Mouse (Mus musculus) cerebellum, adult 11-12 months (tissue): Measurements from ENCODE around the gene Gpatch2l.
A peak's percentile ranks its signal among the peaks of the same experiment; 100 is the strongest.

Experiments
- DNase-seq: peaks from one replicate; pipeline ENCODE4 v3.0.0; 2022

Gene Gpatch2l

DNA sequence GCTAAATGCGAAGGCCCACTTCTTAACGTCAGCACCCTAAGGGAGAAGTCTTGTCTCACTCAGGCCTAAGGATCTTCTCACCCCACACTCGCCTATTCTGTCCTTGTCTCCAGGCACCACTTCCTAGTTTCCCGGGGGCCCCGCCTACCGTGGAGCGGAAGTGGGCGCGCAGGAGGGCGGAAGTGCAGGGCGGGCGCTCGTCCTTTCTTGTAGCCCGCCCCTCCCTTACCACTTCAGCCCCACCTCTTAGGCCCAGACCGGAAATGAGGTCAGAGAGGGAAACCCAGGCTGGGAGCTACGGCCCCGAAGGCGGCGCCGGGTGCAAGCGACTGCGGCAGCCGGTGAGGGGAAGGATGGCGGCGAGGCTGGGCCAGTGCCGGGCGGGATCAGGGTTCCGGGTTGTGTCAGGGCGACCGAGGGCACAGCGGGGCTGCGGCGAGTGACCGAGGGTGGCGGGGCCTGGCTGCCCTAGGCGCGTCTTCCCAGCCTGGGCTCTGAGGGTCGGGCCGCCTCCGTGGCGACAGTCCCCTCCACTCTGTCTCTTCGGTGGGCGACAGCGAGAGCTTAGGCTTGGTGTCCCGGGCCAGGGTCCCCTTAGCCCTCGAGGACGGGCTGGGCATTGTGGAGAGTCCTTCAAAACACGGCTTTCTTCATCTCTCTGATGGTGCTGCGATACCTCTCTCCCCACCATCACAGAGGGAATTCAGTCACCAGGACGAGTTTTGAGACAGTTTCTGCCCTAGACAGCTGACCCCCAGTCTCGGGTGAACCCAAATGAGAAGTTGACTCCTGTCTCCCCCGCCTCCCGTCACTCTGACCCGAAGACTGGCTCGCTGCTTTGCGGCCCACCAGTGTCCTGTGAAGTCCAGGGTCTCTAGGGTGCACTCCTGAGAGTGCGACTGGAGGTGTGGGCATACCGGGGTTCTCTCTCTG is at the start of gene Gpatch2l:
Gpatch2l (plus strand) TSS at position 255 of the 933 bp plus-strand sequence.
- peak; percentile 96 for DNase-seq

DNA sequence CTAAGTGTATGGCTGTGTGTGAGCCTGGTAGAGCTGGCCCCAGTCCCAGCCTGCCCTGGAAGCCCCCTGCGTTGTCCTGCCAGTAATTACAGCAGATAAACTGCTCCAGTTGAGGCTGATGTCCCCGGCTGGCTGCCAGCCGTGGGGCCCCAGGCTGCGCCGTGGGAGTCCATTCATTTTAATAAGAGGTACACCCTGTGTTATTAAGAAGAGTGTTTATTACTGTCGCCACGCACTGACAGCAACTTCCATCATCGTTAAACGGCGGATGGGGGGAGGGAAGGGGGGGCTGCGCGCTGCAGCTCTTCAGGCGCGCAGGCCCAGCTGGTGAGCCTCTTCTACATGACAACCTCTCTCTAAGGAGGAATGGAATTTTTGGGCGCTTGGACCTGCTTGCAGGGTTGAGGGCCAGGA is 49.6 kb upstream of the Gpatch2l start:
- DNase-seq: no peak

DNA sequence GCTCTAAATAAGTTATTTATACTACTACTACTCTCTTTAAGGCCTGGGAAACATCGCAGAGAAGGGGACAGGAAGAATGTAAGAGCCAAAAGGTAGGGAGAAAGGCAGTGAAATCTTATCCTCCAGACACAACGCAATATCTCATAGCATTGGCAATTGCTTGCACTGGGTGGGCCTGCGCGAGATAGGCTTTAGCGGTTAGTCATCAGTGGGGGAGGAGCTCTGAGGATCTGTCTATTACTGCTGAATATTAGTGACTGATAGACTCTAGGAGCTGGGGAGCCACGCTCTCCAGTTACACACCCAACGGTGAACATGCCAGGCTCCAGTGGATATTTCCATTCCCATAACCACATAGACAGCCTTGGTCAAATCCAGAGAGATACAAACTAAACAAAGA is 44.7 kb upstream of the Gpatch2l start:
- DNase-seq: no peak

DNA sequence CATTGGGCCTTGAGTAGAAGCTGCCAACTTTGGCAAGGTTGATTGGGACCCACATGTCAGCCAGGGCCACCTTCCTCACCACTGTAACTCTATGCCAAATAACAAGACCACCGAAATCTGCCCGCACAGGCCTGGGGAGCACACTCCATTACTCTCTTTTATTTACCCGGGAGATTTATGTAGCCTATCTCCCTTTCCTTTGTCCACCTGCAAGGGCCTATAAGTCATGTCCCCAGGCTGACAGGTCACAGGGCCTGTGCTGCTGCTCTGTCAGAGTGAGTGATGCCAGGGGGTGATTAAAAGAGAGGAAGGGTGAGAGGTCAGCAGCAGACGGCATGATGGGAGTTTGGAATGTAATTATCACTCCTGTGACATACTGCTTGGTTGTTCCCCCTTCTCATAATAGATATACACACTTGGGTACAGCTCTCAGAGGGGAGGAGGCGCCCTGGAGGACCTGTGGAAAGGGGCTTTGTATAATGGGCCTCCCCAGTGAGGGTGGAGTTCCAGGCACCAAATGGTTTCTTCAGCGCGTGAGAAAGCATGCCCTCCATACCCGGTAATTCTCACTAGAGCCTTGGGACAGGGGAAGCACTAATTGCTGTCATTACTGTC is 38.1 kb upstream of the Gpatch2l start:
- DNase-seq: no peak

DNA sequence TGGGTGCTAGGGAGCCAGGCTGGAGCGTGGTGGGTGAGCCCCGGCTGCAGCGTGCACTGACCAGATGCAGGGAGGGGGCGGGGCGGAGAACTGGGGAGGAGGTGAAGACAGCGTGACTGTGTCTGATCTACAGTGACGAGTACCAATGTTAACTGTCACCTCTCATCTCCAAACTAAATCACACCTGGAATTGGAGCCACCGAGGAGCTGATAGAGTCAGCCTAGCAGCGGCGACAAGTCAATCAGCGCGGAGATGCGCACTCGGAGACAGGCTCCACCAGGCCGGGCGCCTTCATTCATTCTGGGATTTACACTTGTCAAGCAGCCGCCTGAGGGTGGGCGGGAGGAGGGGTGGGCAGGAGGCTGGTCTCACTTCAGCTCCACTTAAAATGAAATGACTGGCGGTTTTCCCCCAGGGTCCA is 30.5 kb upstream of the Gpatch2l start:
- DNase-seq: no peak

DNA sequence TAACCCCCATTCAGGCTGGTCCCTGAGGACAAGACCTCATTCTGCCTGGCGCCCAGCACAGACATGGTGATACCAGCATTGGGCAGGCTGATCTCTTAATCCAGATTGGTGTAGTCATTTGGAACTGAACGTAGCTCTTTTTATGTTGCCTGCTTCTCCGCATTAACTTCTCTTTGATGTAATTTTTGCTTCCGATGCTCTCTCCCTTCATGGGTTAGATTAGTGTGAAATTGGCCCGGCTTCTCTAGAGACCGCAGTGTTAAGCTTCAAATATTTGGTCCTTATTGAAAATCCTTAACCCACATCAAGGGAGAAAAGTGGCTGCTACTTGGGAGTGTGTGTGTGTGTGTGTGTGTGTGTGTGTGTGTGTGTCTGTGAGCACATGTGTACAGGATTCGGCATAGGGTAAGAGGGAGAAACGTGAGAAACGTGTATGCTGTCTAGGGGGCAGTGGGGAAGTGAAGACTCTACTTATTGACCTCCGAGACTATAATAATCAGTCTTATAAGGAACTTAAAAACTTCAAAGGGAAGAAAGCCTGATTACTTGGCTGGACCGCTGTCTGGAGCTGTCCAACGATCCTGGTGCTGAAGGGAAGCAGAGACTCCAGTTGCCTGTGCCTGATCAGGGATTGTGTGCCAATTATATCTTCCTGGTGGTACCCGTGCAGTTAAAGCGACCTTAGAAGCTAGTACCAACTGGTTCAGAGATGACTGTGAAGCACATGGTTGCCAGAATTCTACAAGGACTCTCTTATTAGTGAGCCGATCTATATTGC is 28.8 kb upstream of the Gpatch2l start:
- no peak for DNase-seq

DNA sequence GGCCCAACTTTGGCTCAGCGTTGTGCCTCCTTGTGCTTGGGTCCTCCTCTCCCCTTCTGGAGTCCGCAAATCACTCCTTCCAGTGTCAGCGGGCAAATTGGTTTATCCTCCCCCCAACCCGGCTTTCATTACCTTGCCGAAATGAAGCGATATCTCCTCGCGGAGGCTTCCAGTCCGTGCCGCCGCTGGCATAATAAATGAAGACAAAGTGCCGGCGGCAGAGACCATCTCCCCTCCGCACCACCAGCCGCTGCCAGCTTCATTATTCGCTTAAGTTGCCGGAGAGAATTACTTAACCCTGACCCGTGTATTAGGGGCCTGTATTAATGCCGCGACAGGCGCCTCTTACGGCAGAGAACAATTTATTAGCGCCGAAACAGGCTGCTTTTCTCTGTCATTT is 27.5 kb upstream of the Gpatch2l start:
- no peak for DNase-seq

DNA sequence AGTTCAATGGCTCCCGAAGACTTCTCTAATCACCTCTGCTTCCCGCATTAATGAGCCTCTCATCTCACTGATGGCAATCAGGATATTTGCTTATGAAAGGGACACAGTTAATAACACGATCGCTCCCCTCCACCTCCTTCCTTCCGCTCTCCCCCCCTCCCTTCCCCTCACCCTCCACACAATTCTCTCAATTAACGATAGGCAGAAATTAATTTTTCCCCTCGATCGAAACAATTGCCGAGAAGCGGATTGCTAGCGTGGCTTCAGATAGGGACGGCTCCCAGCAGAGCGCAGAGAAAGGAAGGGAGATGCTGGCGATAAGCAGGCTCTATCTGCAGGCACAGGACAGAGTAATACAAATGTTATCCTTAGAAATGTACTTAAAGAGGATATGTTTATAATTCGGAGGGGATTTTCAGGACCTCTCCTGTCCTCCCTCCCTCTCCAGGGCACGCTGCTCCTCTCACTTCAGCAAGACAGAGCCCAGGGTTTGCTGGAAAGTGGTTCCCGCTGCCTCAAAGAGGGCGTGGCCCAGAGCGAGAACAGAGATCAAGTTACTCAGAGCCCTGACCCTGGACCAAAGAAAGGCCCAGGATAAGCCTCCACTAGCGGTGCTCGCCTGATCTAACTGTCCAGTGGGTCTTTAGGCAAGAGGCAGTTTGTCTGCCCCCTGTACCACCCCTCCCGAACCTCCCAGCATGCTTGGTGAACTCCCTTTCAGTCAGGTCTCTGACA is 24.8 kb upstream of the Gpatch2l start:
- no peak for DNase-seq

DNA sequence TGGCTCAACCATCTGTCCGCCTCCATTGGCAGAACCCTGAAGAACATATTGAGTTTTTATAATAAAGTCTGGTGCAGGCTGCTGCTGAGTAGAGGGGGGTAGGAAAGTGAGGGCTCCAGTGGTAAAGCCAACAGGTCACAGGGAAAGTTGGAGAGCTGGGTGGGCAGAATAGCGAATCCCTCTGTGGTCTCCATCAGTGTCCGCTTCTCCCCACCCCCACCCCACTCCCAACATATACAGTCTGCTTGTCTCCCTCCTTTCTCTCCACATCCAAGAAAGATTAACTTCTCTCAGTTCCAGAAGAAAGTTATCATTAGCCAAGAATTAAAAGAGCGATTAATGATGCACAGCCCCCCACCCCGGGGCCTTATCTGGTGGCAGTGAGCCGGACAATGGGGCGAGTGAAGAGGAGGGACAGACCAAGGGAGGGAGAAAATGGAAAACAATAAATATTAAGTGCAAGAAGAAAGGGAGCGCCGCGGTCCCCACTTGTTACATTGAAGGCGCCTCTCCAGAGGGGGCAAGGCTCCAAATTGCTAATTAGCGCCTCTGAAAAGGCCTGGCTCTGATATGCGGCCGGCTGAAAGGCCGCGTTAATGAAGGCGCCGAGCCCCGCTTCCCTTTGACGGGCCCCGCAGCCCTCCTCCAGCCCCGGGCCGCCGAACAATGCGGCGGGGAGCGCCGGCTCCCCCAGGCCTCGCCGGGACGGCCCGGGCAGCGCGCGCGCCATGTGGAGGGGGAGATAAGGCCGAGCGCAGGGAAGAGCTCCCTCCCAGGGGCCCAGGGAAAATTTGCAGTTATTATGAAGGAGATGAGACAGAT is 21.2 kb upstream of the Gpatch2l start:
- DNase-seq: no peak

DNA sequence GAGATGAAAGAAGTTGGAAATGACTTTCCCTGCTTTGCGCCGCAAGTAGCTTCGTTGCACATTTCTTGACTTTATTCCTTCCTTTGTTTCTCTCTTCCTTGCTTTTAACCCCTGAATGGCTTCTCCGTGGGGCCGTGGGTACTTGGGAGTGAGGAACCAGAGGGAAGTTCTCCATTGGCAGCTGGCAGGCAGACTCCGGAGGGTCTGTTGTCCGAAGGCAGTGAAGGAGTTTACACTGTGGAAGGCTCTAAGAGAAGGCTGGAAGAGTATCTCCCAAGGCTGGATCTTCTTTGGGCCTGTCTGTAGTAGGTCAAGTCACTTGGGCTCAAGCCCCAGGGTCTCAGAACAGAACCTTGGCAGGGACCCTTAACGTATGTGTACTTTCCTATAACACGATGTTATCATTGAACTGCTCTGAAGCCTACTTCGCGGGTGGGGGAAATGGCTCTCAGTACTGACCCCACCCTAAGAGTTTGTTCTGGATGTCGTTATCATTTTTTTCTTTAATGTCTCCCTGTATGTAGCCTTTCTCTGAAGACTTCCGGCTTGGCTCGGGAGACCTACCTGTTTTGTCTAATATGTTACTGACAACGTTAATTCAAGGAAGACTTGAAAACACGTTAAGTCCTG is 20.5 kb upstream of the Gpatch2l start:
- no peak for DNase-seq

DNA sequence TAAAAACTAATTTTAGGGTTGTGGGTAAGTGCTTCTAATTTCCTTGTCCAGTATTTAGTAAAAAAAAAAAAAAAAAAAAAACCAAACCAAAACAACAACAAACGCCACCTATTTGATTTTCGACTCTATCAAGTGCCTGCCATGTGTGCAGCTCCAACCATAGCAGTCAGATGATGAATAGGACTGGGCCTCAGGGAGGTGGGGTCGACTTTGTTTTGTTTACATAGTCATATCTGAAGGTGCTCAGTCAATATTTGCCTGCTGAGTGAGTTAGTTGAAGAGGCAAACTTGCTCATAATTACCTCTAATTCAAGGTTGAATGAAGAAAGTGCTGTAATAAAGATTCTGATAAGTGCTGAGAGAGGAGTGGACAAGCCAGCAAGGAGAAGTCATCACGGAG is 7.4 kb upstream of the Gpatch2l start:
- no peak for DNase-seq

DNA sequence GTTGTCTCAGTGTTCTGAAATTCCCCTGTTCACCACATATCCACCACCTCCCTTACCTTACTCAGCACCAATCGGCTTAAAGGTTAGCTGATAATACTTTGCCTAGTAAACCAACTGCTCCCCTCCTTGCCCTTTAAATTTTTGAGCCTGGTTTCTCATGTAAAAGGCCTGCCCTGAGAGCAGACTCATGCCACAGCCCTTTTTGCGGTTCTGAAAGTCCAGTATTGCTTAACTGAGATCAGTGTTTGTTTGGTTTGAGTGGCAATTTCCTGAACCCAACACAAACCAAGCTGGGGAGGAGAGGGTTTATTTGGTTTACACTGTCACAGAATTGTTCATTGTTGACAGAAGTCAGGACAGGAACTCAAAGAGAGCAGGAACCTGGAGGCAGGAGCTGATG is 2.9 kb upstream of the Gpatch2l start:
- no peak for DNase-seq

DNA sequence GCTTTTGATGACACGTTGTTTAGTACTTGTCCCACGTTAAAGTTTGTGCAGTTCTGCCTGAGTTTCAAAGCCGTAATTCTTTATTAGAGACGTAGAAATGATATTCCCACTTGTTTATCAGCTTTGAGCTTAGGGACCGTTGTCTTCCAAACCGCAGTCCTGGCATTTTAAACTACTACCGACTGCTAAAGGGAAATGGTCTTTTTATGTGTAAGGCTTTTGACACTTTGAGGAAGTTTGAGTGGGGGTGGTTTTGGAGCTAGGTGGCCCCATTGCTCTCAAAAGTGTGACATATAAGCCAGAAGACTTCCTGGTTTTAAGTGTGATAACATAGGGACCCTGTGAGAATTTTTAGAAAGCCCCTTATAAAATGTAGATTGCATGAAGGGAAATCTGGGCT is 905 bp downstream of the Gpatch2l start:
- DNase-seq: no peak

DNA sequence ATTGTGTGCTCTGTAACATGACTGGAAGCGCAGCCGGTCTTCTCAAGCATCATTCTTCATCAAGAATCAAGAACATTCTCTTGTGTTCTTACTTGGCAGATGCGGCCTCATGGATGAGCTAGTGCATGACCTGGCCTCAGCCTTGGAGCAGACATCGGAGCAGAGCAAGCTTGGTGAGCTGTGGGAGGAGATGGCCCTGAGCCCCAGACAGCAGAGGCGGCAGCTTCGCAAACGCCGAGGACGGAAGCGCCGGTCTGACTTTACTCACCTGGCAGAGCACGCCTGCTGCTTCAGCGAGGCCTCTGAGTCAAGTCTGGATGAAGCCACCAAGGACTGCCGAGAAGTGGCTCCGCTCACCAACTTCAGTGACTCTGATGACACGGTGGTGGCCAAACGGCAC is 2.3 kb downstream of the Gpatch2l start:
- peak; percentile 16 for DNase-seq

DNA sequence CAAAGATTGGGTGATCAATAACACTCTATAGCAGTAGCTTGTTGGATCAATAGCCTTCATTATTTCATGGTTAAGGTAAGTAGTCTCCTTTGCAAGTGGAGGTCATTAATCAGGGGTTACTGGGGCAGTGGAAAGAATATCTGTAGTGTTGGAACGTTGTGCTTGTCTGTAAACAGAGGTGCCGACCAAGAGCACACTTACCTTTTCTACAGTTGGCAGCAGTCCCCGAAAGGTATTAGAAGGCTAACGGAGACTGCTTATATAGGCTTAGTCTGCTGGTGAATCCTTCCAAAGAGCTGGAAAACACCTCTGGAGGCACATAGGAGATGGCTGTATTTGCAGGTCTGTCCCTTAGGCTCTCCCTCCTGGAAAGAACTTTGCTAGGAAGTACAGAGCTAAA is 8.5 kb downstream of the Gpatch2l start:
- no peak for DNase-seq

DNA sequence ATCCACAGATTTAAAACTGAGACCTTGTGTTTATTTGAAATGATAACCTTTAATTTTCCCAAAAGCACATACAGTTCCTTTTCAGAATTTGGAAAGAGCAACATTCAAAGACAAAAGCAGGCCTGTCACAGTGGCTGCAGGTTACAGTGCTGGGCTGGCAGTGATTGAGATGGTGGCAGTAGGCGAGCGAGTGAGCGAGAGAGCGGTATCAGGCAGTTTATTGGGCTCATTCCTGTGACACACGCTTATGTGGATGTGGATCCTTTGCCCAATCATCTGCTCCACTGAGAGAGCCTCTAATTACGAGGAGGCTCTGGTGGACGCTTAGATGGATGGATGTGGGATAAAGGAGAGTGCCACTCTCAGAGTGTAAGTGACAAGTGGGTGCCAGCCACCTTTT is 13.3 kb downstream of the Gpatch2l start:
- no peak for DNase-seq

DNA sequence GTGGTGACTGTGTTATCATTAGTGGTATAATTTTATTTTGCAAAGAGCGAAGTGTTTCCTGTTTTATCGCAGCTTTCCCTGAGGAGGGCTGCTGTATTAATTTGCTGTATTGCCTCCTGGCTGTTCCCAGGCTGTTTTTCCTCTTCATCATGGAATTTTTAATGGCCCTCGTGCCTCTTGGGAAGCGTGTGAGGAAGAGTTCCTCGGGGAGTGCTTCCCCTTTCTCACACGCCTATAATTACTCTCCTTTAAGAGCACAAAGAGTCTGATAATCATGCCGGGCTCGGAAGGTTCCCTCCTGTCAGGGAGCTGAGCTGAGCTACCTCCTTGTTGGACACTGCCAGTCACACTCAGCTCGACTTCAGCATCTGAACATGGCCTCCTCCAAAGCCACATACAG is 30.0 kb downstream of the Gpatch2l start:
- DNase-seq: no peak

DNA sequence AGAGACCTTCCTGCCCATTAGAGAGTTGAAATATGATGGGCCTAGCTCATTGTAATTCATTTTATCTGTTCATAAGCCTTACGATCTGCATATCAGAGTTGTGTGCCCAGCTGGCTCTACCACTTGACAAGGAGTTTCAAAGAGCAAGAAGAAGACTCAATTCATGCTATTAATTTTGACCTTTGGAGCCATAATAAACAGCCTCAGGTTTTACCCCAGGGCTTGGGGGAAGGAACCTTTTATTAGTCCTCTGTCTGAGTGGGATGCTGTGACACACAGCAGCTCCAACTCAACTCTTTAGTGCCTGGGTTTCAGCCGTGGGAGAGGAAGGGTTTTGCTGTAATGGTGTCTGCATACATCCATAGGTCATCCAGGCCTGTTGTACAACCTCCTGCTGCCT is 32.6 kb downstream of the Gpatch2l start:
- no peak for DNase-seq

DNA sequence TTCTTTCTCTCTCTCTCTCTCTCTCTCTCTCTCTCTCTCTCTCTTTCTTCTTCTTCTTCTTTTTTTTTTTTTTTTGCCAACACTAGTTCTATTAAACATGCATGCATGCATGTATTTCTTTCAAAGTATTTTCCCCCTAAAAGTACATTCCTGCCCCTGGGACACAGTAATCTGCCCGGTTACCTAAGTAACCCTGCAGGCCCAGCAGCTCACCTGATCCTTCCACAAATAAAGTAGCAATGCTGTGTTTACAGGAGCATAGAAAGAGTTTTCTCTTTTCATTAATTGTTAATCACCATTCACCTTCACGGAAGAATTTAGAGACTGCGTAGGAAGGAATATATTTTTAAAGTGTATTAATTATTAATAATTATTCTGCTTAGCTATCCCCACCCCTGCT is 34.1 kb downstream of the Gpatch2l start:
- DNase-seq: no peak

DNA sequence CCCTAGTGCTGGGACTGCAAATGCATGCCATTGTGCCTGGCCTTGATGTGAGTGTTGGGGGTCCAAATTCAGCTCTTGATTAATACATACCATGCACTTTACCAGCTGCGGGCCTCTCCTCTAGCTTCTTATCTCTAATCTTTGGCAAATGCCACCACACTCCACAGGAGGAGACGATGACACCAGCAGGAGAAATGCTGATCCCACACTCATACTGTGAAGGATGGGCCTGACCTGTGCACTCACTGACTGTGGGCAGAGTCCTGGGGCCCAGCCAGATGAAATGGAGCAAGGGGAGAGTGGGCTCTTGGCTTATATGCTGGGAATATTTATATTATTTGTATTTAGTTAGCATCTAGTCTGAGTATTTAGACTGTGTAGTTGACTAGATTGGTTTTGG is 34.8 kb downstream of the Gpatch2l start:
- no peak for DNase-seq

DNA sequence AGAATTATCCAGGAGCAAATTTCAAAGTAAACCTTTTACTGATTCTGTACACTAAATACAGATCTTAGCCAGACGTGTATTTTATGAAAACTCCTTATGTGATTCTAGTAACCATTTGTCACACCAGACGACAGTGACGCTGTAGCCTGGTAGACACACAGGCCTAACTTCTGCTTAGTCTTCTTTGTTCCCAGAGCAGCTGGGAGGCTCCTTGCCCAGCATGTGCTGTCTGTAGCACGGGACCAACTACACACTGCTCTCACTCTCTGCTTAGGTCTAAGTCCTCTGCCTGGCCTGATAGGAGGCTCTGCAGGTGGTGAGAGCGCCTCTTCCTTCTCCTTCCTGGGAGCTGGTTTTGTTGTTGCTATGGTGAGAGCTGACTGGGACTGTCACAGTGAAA is 35.2 kb downstream of the Gpatch2l start:
- no peak for DNase-seq

DNA sequence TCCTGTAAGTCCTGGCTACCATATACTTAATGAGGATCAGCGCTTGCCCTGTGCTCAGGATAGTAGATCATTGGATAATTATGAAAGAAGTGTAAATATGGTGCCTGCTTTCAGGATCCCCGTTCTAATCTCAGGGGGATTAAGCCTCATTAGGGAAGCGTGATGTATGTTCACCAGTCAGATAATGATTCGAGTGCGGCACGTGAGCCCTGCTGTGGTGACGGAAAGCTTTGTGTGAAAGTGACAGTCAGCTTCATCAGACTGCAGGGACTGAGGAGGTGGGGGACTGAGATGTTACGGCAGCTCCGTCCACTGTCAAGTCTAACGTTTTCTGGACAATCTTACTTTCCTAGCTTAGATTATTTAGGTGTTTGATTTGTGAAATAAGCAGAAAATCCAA is 38.3 kb downstream of the Gpatch2l start:
- DNase-seq: no peak
